Mouse (Mus musculus) cerebral cortex, adult 2 months (tissue): Measurements from ENCODE around the gene Insc.

ENCODE experiments used
- WGBS: fragments of 180-500 bp; shearing (Covaris S2); methylation state at CpG from one replicate; pipeline ENCODE4 v1.1.7; 2018; 5-methylcytosine and 5-hydroxymethylcytosine counted together

Gene Insc

DNA sequence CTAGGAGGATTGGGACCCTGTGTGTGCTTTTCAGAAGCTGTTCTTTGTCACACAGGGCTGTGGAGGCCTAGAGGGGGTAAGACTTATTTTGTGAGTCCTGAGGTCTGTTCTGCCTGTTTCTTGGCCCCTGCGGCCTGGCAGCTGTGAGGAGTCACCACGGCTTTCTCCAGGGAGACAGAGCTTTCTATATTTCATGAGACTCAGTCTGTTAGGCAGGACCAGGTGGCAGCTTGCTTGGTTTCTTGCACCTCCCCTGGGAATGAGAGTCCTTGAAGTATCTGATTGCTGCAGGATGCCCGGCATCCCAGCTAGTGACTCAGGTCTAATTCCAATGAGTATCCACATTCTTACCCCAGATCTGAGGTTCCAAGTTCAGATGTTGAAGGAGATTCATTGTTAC lies 21.8 kb downstream of the Insc start:
- WGBS: 81% methylated on average over 3 of the region's 3 CpGs

GRCm38 (mm10) chr7:114766523-114766922 lies 23.0 kb downstream of the Insc start:
- WGBS: 87% methylated on average over 3 of the region's 3 CpGs

DNA sequence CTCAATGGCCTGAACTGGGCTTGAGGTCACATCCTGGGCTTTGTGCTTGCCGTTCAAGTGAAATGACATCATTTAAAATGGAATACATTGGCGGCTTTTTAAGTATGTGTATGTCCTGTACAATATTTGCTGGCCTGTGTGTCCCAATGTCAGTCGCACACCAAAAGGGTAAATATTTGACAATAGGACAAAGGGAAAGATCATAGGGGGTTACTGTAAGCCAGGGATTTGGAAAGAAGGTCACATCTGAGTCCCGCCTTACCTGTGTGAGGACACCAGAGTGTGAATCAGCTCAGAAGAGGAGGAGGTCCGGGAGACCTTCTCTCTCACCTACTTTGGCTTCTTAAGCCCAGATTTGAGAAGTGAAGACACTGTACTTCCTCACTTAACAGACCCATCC lies 25.0 kb downstream of the Insc start:
- 91% methylated on average over 5 of the region's 5 CpGs for WGBS

- 80% methylated on average over 4 of the region's 4 CpGs for WGBS
Observed at GRCm38 (mm10) chr7:114769041-114769440, 25.5 kb downstream of the Insc start.

DNA sequence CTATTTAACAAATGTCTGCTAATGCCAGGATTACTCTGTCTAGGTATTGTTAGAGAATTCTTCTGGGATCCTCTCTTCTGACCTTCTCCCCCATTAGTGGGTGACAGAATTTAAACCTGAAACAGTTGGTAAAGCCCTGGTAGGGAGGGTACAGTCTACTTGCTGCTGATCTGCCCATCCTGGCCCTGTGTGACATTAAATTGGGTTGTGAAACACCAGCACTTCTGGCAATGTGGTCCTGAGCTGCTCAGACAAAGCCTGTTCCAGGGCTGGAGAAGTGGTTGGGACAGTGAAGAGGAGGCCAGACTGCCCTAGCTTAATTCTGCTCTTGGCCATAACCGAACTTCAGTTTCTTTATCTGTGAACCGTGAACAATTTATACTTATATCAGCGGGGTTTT lies 27.1 kb downstream of the Insc start:
- 92% methylated on average over 3 of the region's 3 CpGs for WGBS

DNA sequence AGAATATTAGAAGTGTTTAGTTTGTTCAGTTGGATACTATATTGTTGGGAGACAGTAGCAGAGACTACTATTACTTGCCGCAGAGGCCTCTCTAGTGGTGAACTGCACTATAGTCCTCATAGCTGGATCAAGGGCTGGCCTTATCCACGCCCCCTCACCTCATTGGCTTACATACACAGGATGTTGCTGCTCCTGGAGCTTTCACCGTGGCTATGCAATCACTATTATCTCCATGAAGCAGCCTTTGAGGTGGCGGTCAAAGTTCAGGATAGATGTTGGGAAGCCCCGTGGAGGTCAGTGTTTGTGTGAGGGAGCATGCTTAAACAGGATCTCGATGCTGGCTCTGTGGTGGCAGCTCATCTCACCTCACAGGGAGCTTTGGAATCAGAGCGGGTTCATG lies 28.3 kb downstream of the Insc start:
- 80% methylated on average over 7 of the region's 7 CpGs for WGBS

GRCm38 (mm10) chr7:114773781-114774180 lies 30.3 kb downstream of the Insc start:
- 71% methylated on average over 4 of the region's 4 CpGs for WGBS

DNA sequence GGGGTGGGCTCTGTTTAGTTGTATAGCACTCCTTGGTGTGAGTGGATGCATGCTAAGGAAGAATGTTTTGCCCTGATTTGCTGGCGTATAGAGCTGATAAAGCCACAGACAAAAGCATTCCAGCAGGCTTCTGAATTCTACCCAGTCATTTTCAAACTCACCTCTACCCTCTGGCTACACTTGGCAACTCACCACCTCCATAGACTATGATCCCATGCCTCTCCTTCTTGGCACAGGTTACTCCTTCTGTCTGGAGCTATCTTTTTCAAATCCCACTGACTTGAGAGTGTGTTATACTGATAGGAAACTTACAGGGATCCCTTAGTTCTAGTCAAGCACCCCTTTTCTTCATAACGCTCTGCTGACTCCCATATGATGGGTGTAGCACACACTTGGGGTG lies 32.4 kb downstream of the Insc start:
- WGBS: 93% methylated on average over 2 of the region's 2 CpGs

GRCm38 (mm10) chr7:114778156-114778770 lies 34.8 kb downstream of the Insc start:
- WGBS: 76% methylated on average over 7 of the region's 7 CpGs

DNA sequence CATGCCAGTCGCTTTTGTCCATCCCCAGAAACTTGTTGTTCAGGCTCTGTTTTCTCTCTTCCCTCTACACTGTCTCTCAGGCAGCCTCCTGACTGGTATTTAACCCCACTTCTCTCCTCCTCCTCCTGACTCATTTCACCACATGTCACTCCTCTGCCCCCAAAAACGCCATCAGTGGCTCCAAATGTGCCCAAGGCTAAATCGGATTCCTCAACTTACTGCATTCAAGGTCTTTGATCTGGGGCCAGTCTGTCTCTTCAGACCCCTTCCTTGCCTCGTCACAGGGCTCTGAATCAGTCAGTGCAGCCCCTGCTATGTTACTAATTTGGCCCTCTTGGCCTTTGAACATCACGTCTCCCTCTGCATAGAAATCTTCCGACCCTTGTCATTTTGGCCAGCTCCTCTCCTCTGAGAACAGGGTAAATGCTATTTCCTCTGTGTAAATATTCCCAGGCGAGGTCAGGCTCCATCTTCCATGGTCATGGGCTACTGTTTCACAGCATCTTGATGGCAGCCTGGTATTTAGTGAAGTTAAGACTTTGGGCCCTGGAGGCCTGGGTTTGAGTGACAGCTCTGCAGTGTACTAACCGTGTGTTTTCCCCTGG lies 35.7 kb downstream of the Insc start:
- 73% methylated on average over 8 of the region's 8 CpGs for WGBS

- 90% methylated on average over 3 of the region's 3 CpGs for WGBS
Observed at GRCm38 (mm10) chr7:114783291-114783690, 39.8 kb downstream of the Insc start.

GRCm38 (mm10) chr7:114791087-114791486 lies 47.6 kb downstream of the Insc start:
- WGBS: 92% methylated on average over 10 of the region's 10 CpGs

- WGBS: 94% methylated on average over 6 of the region's 6 CpGs
Observed at GRCm38 (mm10) chr7:114792026-114792425, 48.5 kb downstream of the Insc start.

GRCm38 (mm10) chr7:114794400-114794799 lies 50.9 kb downstream of the Insc start:
- WGBS: 93% methylated on average over 2 of the region's 2 CpGs

GRCm38 (mm10) chr7:114802576-114802975 lies 59.1 kb downstream of the Insc start:
- 46% methylated on average over 8 of the region's 8 CpGs for WGBS

DNA sequence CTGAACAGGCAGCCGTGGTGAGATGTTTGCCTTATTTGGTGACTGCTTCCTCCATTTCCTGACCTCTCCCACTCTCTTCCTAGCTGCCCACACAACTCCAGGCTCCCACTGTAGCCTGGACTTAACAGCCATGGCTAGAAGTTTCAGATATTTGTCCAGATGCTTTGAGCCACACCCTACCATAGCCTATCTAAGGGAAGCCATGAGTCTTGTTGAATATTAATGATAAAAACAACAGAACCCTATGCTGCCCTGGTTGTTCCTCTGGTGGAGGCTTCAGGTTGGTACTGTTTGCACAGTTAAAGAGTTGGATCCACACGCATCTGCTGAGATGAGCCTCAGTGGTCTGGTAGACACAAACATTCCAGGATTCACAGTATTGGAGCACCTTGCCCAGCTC lies 61.8 kb downstream of the Insc start:
- WGBS: 68% methylated on average over 2 of the region's 2 CpGs

- WGBS: 26% methylated on average over 5 of the region's 5 CpGs
Observed at GRCm38 (mm10) chr7:114807343-114807742, 63.8 kb downstream of the Insc start.

- WGBS: 92% methylated on average over 3 of the region's 3 CpGs
Observed at GRCm38 (mm10) chr7:114808341-114808740, 64.8 kb downstream of the Insc start.

DNA sequence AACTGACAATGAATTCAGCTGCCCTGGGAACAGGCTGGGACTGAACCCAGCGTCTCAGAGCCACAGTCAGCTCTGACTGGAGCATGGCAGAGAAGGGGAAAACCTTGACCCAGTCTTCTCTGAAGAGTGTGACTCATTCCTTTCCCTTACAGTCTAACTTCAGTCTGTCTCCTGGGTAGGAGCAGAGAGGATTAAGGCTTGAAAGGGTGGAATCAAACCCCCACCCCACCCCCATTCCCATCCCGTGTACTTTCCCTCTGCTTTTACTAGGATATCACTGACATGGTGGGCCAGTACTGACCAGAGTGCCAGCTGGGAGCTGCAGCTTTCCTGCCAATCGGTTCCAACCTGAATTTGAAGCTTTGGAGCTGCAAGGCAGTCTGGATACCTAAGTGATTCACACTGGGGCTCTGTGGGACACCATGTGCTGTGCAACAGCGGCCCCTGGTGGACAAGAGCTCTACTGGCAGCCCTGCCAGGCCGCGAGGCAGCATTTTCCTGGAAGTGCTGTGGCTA lies 73.9 kb downstream of the Insc start:
- 9% methylated on average over 6 of the region's 6 CpGs for WGBS

DNA sequence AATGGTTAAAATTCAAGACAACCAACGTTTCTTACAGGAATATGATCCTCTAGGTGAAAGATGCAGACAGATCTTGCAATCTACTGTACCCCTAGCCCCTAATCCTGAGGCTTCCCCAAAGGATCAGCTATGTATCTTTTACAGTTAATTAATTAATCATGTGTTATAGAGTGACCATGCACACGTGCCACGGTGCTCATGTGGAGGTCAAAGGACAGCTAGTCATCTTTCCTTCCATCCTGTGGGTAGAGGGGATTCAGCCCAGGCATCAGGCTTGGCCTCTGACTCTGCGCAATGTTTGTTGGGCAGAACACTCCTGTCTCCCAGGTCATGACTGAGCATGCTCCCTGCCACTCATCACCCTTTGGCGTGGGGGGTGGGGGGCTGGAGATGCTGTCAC lies 74.4 kb downstream of the Insc start:
- 34% methylated on average over 5 of the region's 5 CpGs for WGBS

DNA sequence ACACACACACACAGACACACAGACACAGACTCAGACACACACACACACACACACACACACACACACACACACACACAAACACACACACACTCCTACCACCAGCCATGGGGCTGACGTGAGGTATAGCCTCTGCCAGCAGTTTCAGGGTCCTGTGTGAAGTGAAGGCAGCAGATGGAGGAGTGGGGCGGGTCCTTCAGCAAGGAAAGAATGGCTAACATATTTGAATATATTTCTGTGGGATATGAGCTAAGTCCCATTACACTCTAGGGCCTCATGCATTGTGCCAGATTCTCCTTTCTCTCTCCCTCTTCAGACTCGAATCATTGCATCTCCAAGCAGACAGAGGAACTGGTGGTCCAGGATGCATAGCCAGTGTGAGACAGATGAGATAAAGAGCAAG lies 74.9 kb downstream of the Insc start:
- 78% methylated on average over 3 of the region's 3 CpGs for WGBS

GRCm38 (mm10) chr7:114818836-114819235 lies 75.3 kb downstream of the Insc start:
- WGBS: 84% methylated on average over 8 of the region's 8 CpGs

DNA sequence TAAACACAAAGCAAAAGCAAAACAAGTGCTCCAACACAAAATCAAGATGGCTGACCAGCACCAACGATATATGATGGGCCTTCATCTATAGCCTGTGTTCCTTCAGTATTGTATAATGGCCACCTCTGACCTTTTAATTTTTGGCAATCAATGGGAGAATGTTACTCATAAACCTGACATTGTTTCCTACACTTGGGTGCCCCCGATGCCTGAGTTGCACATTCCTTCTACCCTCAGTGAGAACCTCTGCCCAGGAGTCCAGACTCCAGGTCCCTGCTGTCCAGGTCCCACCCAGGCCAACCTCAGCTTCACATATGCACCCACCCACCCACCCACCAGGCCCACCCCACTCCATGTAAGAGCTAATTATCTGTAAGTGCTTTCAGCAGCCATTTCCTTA lies 79.2 kb downstream of the Insc start:
- 87% methylated on average over 2 of the region's 2 CpGs for WGBS

- WGBS: 62% methylated on average over 4 of the region's 4 CpGs
Observed at GRCm38 (mm10) chr7:114827360-114827759, 83.9 kb downstream of the Insc start.
